Mouse (Mus musculus) heart, postnatal 14 days (tissue): ENCODE data around the gene Capn8. TPM values are rescaled to one million over a fixed set of nuclear protein-coding genes. Genes with fewer than 3 reads are reported as not detected.

Experiments used
- DNase-seq, 2 experiments: peaks; one replicate each; pipeline ENCODE4 v3.0.0; 2021 to 2022
- intact Hi-C: fragments of 180-260 bp; cut with DNase I; formaldehyde crosslinking; loops from one replicate; pipeline ENCODE4 v1.15.1; 2025
- long read RNA-seq, 2 experiments: library from polyadenylated mRNA; stranded (forward); transcript quantifications; one replicate each; pipeline ENCODE4 v2.0.0; 2021
- total RNA-seq, 2 experiments: library from RNA; stranded (reverse); gene quantifications; 2 replicates each; pipeline ENCODE4 v1.2.3; 2021

Capn8 gene
- not detected for total RNA-seq
- long read RNA-seq, experiment 1, result 0 reads
- long read RNA-seq, experiment 2, result 0 reads

DNA sequence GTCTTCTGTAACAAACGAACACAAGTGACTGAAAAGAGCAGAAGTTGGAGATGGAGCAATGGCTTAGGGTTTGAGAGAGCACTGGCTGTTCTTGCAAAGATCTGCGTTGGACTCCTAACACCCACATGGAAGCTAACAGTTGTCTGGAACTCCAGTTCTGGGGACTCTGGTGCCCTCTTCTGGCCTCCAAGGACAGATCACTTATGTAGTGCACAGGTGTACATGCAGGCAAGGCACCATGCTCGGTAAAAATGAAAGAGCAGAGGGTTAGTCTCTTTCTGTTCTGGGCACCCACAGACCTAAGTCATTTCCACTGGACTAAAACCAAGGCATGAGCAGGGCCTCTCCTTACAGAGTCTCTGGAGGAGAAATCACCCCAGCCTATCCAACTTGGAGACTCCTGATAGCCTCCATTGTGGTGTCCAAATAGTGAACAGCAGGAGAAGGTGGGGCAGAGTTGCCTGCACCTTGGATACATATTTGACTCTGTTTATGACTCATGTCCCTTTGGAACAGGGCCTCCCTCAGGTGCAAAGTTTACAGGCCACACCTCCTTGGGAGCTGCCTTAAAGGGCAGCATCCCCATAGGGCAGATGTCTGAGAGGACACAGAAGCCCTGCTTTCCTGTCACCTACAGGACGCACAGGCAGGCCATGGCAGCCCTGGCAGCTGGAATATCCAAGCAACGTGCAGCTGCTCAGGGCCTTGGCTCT, at the start of gene Capn8:
TSS of gene Capn8 (plus strand) at position 600 of the 713 bp plus-strand sequence.
- no peak for DNase-seq
- intact Hi-C loops, result loop anchor here (5.0 kb wide), 1 partner anchor 93 kb away; no protein-coding TSS in a partner anchor

DNA sequence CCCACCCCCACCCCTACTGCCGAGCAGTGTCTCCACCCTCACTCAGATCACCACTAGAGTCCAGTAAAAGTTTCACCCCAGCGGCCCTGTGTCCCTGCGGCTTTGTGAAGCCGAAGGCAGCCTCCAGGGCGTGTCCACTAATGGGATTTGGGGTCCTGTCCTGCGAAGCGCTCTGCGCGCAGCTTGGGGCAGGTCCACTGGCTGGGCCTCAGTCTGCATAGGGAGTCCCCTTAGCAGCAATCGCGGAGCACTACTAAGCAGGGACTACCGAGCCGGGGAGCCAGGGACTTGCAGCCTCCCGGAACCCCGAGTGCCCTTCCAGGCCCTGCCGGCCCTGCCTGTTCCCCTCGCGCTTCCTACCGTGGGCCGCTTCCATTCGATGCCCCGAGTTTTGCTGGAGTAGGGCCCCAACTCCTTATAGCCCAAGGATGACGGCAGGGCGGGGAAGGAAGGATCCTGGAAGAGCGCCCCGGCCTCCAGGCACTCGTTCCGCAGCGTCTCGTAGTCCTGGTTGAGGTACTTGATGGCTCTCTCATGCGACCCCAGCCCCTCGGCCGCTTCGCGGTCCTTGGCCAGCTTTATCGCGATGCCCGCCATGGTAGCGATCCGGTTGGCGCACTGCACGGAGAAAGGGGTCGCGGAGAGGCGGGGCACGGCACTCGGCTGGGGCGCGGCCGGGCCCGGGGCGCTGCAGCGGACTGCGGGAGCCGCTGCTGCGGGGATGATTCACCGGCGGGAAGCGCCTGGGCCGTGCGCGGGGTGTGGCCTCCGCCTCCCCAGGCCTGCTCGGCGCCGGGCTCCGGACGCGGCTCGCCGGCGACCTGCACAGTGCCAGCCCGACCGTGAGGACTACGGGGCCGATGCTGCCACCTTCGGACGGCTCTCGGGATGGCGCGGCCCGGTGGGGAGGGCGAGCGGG, 47.8 kb upstream of the Capn8 start, which contains the start of gene Capn2:
TSS of gene Capn2 (minus strand) at position 851 of the 919 bp plus-strand sequence.
- intact Hi-C loops, result loop anchor here (1.0 to 2.0 kb wide), 2 partner anchors 22 to 28 kb away; no protein-coding TSS in a partner anchor
- peak; percentile 91 to 92 for DNase-seq

DNA sequence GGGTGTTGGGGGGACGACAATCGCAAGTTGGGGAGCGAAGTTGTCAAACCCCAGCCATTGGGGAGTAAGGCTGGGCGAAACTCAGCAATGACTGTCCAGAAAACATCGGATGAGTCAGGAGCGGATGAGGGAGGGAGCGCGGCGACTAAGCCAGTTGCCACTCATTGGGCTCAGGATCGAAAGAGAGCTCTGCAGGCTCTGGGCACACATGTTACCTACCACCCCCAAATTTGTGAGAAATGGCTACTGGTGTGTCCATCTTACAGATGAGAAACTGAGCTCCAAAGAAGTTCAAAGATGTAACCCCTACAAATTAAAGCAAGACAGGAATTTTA, 47.2 kb upstream of the Capn8 start:
- no peak for DNase-seq
- intact Hi-C loops, result loop anchor here (1.0 to 2.0 kb wide), 2 partner anchors 21 to 28 kb away; no protein-coding TSS in a partner anchor

DNA sequence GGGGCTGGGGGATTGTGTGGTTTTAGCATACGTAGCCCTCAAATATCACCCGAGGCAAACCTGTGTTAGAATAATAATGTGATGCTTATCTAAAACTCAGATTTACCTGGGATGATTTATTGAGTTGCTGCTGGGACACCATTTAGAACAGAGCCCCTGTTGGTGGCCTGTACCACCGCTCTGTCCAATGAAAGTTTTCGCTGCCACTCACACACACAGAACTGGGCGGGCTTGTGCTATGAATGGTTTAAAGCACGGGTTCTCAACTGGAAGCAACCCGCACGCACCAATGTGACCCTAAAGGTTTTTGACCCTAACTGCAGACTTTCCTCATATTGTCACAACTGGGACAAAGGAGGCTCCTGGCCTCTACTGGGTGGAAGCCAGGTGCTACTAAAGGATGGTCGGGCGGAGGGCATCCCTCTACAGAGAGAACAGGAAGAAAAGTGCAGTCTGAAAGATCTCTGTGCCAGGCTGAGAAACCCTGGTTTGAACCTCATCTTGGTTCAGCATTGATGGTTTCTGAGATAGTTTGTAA, 46.6 kb upstream of the Capn8 start:
- intact Hi-C loops, result no loop called here
- no peak for DNase-seq

DNA sequence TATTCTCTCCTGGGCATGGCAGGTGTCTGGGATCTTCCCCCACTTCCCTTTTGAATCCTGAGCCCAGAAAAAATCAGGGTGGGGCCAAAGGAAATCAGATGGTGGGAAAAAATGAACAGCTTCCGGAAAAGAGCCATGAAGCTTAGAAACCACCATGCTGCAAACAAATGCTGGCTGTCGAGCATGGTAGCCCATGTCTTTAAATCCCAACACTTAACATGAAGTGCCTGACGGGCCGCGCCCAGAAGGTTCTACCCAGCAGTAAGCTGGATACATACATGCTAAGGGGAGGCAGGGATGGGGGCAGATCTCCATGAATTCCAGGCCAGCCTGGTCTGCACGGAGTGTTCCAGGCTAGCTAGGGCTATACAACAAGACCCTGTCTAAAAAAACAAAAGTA, 46.0 kb upstream of the Capn8 start:
- DNase-seq, result no peak
- intact Hi-C loops, result no loop called here

DNA sequence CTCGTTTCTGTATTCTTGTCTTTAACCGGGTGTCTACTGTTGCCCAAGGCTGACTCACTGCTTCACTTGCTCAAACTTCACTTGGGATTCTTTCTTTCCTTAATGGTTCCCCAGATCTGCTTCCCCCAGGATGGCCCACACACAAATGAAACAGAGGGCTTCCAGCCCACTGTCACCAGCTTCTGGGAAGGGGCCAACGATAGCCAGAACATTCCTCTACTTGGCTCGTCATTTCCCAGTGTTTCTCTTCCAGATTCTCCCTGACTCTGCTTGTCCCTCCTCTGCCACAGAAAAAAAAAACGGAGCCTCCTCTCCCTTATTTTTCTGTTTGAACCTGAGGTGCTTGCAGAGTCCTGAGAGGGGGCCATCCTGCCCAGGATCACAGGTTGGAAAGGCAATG, 45.5 kb upstream of the Capn8 start:
- intact Hi-C loops, result no loop called here
- peak in 1 of 2 experiments; percentile 31 for DNase-seq

DNA sequence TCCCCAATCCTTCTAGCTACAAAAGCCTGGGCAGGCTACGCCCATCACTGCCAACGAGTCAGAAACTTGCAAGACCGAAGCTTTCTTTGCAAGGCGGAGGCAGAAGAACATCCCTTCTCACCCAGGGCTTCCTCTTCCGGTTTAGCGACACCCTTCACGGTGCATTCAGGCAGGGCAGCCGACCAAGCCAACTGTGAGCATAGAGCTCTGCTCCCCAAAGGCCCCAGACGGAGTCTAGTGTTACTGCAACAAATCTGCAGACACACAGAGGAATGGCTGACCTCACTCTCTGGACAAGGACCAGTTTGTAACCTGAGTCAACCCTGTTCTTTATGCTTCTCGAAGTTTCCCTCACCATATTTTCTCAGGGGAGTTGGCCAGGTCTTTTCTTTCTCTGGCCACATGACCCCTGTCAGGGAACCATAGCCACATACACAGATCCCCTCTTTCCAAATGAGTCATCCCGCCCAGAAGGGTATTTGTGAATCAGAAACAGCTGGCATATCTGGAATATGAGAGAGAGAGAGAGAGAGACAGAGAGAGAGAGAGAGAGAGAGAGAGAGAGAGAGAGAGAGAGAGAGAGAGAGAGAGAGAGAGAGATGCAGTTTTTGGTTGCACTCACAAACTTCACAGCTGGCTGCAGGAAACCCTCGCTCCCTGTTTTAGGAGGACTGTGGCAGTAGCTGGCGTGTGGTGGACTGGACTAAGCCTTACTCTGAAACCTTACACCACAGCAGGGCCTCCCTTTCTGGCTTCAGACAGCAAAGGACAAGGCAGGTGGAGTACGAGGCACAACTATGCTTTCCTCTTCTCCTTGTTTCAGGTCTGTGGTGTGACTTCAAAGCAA, 44.5 kb upstream of the Capn8 start:
- peak; percentile 67 to 78 for DNase-seq
- intact Hi-C loops, result no loop called here

DNA sequence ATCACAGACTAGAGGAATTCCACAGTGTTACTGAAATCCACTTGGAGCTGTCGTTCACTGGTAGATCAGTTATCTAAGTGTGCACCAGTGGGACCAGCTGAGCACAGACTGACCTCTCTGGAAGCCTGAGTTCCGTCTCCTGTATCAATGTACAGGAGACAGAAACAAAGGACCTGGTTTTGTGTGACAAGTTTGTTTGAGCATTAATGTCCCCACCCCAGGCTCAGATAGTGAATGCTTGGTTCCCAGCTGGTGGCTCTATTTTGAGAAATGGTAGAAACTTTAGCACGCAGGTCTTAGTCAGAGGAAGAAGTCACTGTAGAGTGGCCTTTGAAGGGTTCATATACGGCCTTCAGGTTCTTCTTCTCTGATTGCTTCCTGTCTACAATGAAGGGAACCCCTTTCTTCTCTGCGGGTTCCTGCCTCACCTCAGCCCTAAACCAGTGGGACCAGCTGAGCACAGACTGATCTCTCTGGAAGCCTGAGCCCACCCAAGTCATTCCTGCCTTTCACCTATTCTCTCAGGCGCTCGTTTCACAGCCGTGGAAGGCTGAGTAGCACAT, 43.8 kb upstream of the Capn8 start:
- no peak for DNase-seq
- intact Hi-C loops, result no loop called here

DNA sequence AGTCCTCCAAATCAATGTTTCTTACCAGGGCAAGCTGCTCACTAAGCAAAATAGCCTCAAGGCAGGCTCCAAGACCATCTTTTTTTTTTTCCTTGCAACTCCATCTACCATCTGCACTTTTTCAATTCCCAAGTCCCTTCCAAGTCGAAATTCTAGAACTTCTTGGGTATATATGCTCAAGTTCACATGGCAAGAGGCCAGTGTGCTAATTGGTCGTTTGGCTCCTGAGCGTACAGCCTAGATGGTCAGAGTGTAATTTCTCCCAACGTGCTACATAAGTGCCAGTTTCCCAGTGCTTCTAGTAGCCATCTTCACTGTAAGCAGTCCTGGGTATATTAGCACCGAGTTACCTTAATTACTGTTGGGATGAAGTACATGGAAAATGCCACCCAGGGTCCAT, 41.8 kb upstream of the Capn8 start:
- no peak for DNase-seq
- intact Hi-C loops, result no loop called here

DNA sequence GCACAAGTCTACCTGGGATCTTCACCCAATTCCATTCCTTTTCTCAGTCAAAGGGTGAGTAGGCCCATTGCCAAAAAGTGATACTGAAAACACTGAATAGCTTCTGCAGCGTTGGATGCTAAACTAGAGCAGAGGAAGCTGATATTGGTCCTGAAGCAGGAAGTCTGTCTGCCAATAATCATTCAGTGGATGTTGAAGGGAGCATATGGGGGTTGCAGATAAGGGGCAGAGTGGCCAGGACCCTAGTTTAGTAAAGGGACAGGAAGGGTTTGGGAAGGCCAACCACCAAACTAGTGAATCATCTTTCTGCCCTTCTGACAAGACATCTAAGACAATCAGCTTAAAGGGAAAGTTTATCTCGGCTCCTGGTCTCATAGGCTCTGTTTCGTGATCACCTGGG, 41.1 kb upstream of the Capn8 start:
- intact Hi-C loops, result no loop called here
- no peak for DNase-seq

DNA sequence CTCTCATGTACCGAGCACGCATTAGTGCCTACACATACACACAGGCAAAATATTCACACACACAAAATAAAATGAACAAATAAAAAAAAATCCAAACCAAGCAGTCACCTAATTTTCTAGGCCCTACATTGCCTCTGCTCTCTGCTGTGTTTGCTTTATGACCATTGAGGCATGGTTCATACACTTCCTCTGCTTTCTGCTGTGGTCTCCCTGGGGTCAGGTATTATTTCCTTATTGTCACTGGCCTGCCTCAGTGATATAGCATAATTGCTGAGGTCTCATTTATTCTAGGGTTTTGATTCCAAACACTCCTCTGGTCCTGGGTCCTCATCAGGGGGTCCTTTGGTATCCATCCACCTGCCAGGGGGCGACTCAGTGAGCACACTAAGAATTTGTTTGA, 39.2 kb upstream of the Capn8 start:
- no peak for DNase-seq
- intact Hi-C loops, result no loop called here

DNA sequence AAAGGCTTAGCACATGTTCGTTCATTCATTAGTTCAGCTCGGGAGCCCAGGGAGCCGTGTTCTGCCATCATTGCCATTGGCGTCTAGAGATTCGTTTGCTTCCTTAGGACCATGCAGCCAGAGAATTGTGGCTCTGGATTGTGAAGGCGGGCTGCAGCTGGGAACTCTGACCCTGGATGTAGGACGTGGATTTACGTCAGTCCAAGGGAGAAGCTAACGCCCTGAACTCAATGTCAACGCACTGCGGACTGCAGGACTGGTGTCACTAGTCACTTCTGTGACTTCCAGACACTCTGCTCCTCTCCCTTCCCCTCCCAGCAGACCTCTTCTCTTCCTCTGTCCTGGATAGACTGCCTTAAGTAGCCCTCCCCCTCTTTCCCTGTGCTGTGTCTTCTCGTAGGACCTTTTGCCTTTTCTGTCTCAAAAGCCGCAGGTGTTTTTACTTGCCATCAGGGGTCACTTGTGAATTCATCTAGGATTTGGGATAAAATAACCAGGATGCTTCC, 37.5 kb upstream of the Capn8 start:
- intact Hi-C loops, result no loop called here
- DNase-seq, result no peak

DNA sequence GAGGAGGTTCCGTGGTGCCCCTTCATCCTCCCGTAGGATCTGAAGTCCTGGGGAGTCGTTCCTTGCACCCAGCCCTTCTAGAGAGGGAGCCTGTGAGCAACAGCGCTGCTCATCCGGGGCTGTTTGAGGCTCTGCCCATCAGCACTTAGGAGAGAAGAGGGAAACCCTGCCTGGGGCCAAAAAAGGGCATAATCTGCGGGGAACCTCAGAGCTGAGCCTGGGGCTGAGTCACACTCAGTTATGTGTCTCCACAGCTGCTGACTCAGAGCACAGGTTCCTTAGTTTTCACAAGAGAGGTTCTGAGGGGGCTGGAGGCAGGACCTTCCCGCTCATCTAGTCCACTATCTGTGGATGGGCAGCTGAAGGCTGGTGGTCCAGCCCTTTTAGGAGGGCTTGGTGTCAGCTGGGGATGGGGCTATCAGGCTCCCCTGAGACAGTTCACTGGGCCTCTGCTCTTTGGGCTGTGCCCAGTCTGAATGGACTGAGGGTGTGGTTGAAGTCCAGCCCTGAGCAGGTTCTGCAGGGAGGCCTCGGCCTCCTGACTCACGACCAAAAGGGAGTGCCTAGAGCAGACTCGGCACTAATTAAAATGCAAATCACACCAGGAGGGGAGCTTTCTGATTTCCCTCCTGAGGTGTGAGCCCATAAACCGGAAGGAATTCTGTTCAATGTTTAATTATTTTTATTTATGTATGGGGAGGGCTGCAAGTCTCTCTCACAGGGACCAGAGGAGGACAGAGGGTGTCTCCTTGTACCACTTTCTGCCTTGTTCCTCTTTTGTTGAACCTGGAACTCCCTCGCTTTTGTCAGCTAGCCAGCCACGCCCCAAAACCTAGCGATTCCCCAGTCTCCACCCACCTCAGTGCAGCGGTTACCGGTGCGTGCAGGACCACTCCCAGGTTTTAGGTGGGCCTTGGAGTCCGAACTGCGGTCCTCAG, 36.6 kb upstream of the Capn8 start:
- no peak for DNase-seq

DNA sequence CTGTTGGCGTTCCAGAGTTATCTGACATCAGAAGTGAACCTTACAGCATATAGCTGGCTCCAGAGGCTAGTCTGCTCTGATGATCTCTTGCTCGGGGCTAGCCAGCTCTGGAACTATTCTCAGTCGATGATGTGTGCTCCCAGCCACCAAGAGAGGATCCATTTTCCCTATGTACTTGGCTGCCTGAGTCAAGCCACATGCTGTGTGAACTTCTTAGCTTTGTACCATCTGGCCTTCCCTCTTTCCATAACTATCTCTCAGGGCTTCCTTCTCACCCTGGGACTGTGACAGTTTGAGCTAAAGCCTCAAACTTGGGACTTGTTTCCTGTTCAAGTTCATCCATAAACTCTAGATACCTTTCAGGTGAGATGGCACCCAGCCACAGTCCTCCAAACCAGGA, 31.2 kb upstream of the Capn8 start:
- no peak for DNase-seq
- intact Hi-C loops, result loop anchor here (10.0 kb wide), 1 partner anchor 409 kb away; the partner anchor contains the start of gene Srp9

More for the DNA sequence above, 36.6 kb upstream of the Capn8 start:
- intact Hi-C loops, result no loop called here

DNA sequence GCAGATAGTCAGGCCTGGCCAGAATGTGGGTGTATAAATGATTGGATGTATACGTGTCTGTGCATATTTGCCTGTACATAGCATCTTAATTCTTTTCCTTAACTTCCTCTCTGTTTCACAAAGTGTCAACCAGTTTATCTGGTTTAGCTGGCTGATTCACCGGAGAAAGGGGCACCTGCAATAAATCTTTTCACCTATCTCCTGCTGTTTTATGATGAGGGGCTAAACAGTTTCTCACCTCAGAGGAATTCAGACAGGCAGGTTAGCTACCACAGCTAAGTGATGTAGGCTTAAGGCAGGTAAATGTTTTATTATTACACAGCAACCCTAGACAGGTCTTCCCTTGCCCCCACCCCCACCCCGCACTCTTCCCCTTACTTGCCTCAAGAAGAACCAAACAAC, 29.7 kb upstream of the Capn8 start:
- no peak for DNase-seq
- intact Hi-C loops, result loop anchor here (10.0 kb wide), 1 partner anchor 410 kb away; the partner anchor contains the start of gene Srp9

DNA sequence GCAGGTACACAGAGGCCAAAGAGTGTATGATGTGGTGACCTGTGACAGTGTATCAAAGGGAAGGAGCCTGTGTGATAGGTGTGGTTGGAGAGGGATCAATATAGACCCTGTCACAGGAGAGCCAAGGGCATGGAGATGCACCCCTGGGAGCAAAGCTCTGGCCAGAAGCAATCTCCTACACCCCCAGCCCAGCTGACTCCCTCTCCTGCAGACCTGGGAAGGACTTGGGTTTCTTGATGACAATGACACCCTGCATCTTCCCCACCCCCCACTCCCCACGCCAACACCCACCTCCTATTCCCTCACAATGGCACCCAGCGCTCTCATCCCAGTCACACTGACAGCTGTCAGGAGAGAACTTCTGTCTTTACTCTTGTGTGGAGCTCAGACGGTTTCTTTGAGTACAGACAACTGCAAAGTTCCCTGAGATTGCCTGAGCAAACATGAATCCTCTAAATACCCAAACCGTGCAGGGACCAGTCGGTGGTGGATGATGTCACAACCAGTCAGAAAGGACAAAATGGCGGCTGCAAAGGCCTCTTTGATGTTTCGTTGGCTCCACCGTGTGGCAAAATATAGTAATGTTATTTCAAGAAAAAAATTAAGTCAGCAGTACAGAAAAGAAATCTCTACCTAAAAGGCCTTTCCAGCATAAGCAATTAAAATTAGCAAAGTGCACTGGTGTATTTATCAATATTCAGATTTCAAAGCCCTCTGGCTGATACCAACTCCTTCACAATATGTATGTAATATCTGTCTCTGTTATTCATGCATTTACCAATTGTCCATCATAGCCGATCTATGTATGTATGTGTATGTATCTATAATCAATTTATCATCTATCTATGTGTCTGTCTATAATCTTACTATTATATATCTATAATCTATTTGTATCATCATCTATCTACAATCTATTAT, 25.5 kb upstream of the Capn8 start:
- intact Hi-C loops, result loop anchor here (1.0 to 10.0 kb wide), 4 partner anchors 22 to 414 kb away; partner anchors contain the start of genes Capn2 and Srp9
- DNase-seq, result peak; percentile 65 to 76

DNA sequence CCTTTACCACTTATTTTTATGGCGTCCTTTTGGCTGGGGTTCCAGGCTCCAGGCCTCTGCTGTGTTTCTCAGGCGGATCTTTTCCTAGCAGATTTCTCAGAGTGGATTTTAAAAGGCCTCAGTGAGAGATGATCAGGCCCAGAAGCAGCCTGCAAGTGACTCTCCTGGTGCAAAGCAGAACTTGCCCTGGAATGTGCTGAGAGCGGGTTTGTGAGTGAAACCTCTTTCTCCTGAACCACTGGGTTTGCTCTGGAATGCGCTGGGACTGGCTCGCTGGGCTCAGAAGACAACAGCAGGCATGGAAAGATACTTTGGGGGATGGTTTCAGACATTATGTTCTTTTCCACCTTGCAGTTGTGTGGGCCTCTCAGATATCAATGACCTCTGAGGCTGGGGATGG, 22.7 kb upstream of the Capn8 start:
- no peak for DNase-seq
- intact Hi-C loops, result no loop called here
